Mouse (Mus musculus) ES-E14 (cell line): ENCODE results near the gene Shisa7.

ENCODE experiments used
- HCFC1 ChIP-seq: IDR thresholded peaks from 2 replicates; pipeline ENCODE4 v1.6.1; 2012; ENCODE audit warnings: low read length, inconsistent platforms, borderline replicate concordance; ENCODE audit not compliant: insufficient read depth
- MAFK ChIP-seq: IDR thresholded peaks from 2 replicates; pipeline ENCODE4 v1.6.1; 2014; ENCODE audit warnings: mild to moderate bottlenecking, low read depth, low read length, inconsistent platforms; ENCODE audit not compliant: insufficient read depth
- ZC3H11A ChIP-seq: IDR thresholded peaks from 2 replicates; pipeline ENCODE4 v1.6.1; 2012; ENCODE audit warnings: low read depth, mild to moderate bottlenecking, inconsistent platforms, low read length, borderline replicate concordance
- ZNF384 ChIP-seq: IDR thresholded peaks from 2 replicates; pipeline ENCODE4 v1.6.1; 2012; ENCODE audit warnings: low read depth, low read length, inconsistent platforms

DNA sequence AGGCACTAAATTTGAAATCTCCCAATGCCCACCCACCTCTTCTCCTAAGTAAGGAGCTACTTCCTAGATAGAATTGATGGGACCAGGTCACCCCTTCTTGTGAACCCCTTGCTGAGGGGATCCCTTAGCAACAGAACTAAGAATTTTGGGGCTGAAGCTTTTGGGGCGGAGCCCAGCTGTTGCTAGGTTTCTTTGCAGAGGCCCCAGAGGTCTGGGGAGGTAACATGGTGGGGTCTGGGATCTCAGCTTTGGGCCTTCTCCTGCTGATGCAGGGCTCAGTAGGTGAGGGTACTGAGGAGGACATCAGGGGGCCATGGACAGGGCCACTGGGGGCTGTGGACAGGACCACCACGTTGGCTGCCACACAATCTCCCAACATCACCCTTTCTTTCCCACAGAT is 61.7 kb downstream of the Shisa7 start, which contains the start of the genes Il11 and Tmem190:
- no peak for TF ChIP-seq ZC3H11A
- TF ChIP-seq ZNF384, result no peak
- no peak for TF ChIP-seq HCFC1
- TF ChIP-seq MAFK, result no peak
